In the genomic region with DNA sequence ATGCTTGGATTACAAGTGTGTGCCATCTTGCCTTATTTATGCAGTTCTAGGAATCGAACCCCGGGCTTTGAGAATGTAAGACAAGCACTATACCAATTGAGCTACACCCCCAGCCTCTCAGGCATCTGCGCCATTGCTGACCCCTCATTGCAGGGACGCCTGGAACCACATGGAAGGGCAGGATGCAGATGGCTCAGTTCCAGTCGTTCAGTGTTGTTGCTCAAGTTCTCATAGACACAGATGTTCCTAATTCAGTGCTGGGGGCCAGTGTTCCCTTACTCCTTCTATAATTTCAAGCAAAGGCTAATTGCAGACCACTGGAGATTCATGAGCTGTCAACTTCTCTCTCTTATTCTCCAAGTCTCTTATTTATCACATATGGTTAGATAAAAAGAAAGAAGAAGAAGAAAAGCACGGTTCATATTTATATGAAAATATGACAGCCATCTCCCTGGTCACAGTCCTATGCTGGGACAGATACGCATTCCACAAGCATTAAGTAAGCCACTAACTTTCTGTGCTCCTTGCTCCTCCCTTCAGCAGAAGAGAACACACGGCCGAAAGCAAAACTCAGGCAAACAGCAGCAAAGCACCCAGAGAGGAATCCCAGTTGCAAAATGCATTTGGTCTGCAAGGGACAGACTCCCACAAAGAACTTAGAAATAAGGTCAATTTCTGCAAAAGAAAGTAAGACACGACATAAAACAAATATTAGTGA, we compare ENCODE assay signal across 8 mouse cellular contexts. TPM values are rescaled to one million over a fixed set of nuclear protein-coding genes. Genes with fewer than 3 reads are reported as not detected.
DNase-seq lines count a peak whose midpoint lies in the region; ATAC-seq lines count a peak whose summit lies in the region.

No protein-coding gene starts in this region.

- no peak overlapping the region for H3K4me3 ChIP-seq in neural tube, embryonic 13.5 days
- H3K4me3 ChIP-seq in heart, embryonic 16.5 days (ENCODE audit: low read length), result peak overlapping the region; percentile 18
- H3K4me3 ChIP-seq in liver, embryonic 11.5 days (ENCODE audit: low read depth, low read length), result 0 out of 2 replicates have a peak overlapping the region, but pooled peaks have one; percentile 2
- no peak overlapping the region for H3K4me3 ChIP-seq in stomach, embryonic 16.5 days (replicated peaks; ENCODE audit: low read length)
- H3K4me3 ChIP-seq in forebrain, embryonic 12.5 days (replicated peaks), result no peak overlapping the region

- no peak for DNase-seq in neural tube, embryonic 10.5 days (ENCODE audit: extremely low spot score, low spot score)
- DNase-seq in liver, embryonic 11.5 days (ENCODE audit: low spot score), result no peak
- DNase-seq in spleen, adult 12 weeks (ENCODE audit: low spot score), result no peak
- no peak for DNase-seq in left cerebral cortex, postnatal 4 days

- ATAC-seq in neural tube, embryonic 13.5 days (ENCODE audit: low read depth), result no peak
- ATAC-seq in heart, embryonic 16.5 days (replicated peaks; ENCODE audit: extremely low read depth, insufficient read depth, low FRiP score), result peak; percentile 76
- no peak for ATAC-seq in liver, embryonic 11.5 days (replicated peaks; ENCODE audit: low FRiP score)
- ATAC-seq in stomach, embryonic 16.5 days (ENCODE audit: insufficient read depth, low FRiP score), result peak; percentile 70; the same call in 1 of the 2 replicates
- no peak for ATAC-seq in forebrain, embryonic 12.5 days (ENCODE audit: low FRiP score)

- H3K4me2 ChIP-seq in neural tube, embryonic 13.5 days, result no peak overlapping the region
- H3K4me2 ChIP-seq in heart, embryonic 16.5 days (ENCODE audit: low read depth, low read length), result peak overlapping the region; percentile 57
- H3K4me2 ChIP-seq in liver, embryonic 11.5 days, result peak overlapping the region; percentile 64
- H3K4me2 ChIP-seq in stomach, embryonic 16.5 days (ENCODE audit: low read depth, low read length), result peak overlapping the region; percentile 30; the same call in 1 of the 2 replicates
- H3K4me2 ChIP-seq in forebrain, embryonic 12.5 days, result no peak overlapping the region

- H3K9ac ChIP-seq in neural tube, embryonic 13.5 days, result no peak overlapping the region
- H3K9ac ChIP-seq in heart, embryonic 16.5 days (ENCODE audit: low read length), result peak overlapping the region; percentile 59
- H3K9ac ChIP-seq in liver, embryonic 11.5 days (ENCODE audit: low read depth, low read length), result peak overlapping the region; percentile 20; the same call in 1 of the 2 replicates
- no peak overlapping the region for H3K9ac ChIP-seq in stomach, embryonic 16.5 days (ENCODE audit: low read length)
- no peak overlapping the region for H3K9ac ChIP-seq in forebrain, embryonic 12.5 days

- no peaks in the 10 kb centered on the region for H3K9me3 ChIP-seq in neural tube, embryonic 13.5 days
- H3K9me3 ChIP-seq in heart, embryonic 16.5 days (replicated peaks; ENCODE audit: control insufficient read depth, low read length), result no peaks in the 10 kb centered on the region
- no peaks in the 10 kb centered on the region for H3K9me3 ChIP-seq in liver, embryonic 11.5 days (ENCODE audit: control insufficient read depth, low read length)
- no peaks in the 10 kb centered on the region for H3K9me3 ChIP-seq in stomach, embryonic 16.5 days (replicated peaks; ENCODE audit: control insufficient read depth, low read length)
- no peaks in the 10 kb centered on the region for H3K9me3 ChIP-seq in forebrain, embryonic 12.5 days

- 0 out of 2 replicates have a peak, but pooled peaks cover 3% of the 10 kb centered on the region for H3K36me3 ChIP-seq in neural tube, embryonic 13.5 days
- H3K36me3 ChIP-seq in heart, embryonic 16.5 days (ENCODE audit: control insufficient read depth, insufficient read depth), result no peaks in the 10 kb centered on the region
- no peaks in the 10 kb centered on the region; the same call in 1 of the 2 replicates for H3K36me3 ChIP-seq in liver, embryonic 11.5 days (ENCODE audit: control insufficient read depth, insufficient read depth, low read length)
- no peaks in the 10 kb centered on the region for H3K36me3 ChIP-seq in stomach, embryonic 16.5 days (ENCODE audit: control insufficient read depth, insufficient read depth, low read length)
- no peaks in the 10 kb centered on the region for H3K36me3 ChIP-seq in forebrain, embryonic 12.5 days (replicated peaks)

- 0 out of 2 replicates have a peak overlapping the region, but pooled peaks have one; percentile 43 for H3K27ac ChIP-seq in neural tube, embryonic 13.5 days (replicated peaks)
- peak overlapping the region; percentile 97 for H3K27ac ChIP-seq in heart, embryonic 16.5 days (ENCODE audit: low read length)
- peak overlapping the region; percentile 86 for H3K27ac ChIP-seq in liver, embryonic 11.5 days (ENCODE audit: low read depth, low read length)
- H3K27ac ChIP-seq in stomach, embryonic 16.5 days (ENCODE audit: low read length), result peak overlapping the region; percentile 78
- H3K27ac ChIP-seq in forebrain, embryonic 12.5 days, result no peak overlapping the region

- WGBS in neural tube, embryonic 13.5 days, result 71% methylated on average over 10 of the region's 10 CpGs
- 34% methylated on average over 10 of the region's 10 CpGs for WGBS in heart, embryonic 16.5 days
- WGBS in liver, embryonic 11.5 days, result 51% methylated on average over 10 of the region's 10 CpGs
- 37% methylated on average over 10 of the region's 10 CpGs for WGBS in stomach, embryonic 16.5 days
- 79% methylated on average over 10 of the region's 10 CpGs for WGBS in forebrain, embryonic 12.5 days

- intact Hi-C loops in left cerebral cortex, postnatal 4 days (cut with DNase I), result no loop called here

- H3K4me1 ChIP-seq in neural tube, embryonic 13.5 days (replicated peaks), result peaks cover 15% of the 10 kb centered on the region; the same call in 1 of the 2 replicates
- peaks cover 42% of the 10 kb centered on the region for H3K4me1 ChIP-seq in heart, embryonic 16.5 days (ENCODE audit: control insufficient read depth, insufficient read depth, low read length)
- H3K4me1 ChIP-seq in liver, embryonic 11.5 days (replicated peaks; ENCODE audit: control insufficient read depth, insufficient read depth, low read length), result peaks cover 43% of the 10 kb centered on the region
- H3K4me1 ChIP-seq in stomach, embryonic 16.5 days (ENCODE audit: control insufficient read depth, insufficient read depth, low read length), result peaks cover 23% of the 10 kb centered on the region
- H3K4me1 ChIP-seq in forebrain, embryonic 12.5 days, result 0 out of 2 replicates have a peak, but pooled peaks cover 4% of the 10 kb centered on the region

- no peaks in the 10 kb centered on the region for H3K27me3 ChIP-seq in neural tube, embryonic 13.5 days
- H3K27me3 ChIP-seq in heart, embryonic 16.5 days (ENCODE audit: control insufficient read depth, insufficient read depth, low read length), result no peaks in the 10 kb centered on the region
- no peaks in the 10 kb centered on the region for H3K27me3 ChIP-seq in liver, embryonic 11.5 days (replicated peaks; ENCODE audit: control insufficient read depth, insufficient read depth, low read length)
- no peaks in the 10 kb centered on the region for H3K27me3 ChIP-seq in stomach, embryonic 16.5 days (ENCODE audit: control insufficient read depth, insufficient read depth, low read length)
- H3K27me3 ChIP-seq in forebrain, embryonic 12.5 days, result no peaks in the 10 kb centered on the region

RNA-seq across cellular contexts. Expression of gene Crtc3, which starts 22.3 kb away (rescaled TPM):
- polyA plus RNA-seq in neural tube, embryonic 13.5 days (2015; fragmentation: Nextera tagmentation; extraction: Ambion mirVana), result 17.3 and 18.6 TPM in 2 replicates
- 17.8 and 19.9 TPM in 2 replicates for polyA plus RNA-seq in heart, embryonic 16.5 days (2015; fragmentation: Nextera tagmentation; extraction: Ambion mirVana)
- 13.1 and 16.6 TPM in 2 replicates for polyA plus RNA-seq in liver, embryonic 11.5 days (2014; fragmentation: Nextera tagmentation; extraction: Ambion mirVana)
- 15.6 and 19.1 TPM in 2 replicates for polyA plus RNA-seq in stomach, embryonic 16.5 days (2015; fragmentation: Nextera tagmentation; extraction: Ambion mirVana)
- 12.3 and 12.6 TPM in 2 replicates for polyA plus RNA-seq in forebrain, embryonic 12.5 days (2016; fragmentation: Nextera tagmentation; extraction: Ambion mirVana)
- total RNA-seq in left cerebral cortex, postnatal 4 days (2021), result 10 to 100 TPM; 28.5 to 32.1 TPM

Comparison
In these comparisons a context has a peak if more than half of its experiments do, and no peak if none do; other contexts are left out.
1. ATAC-seq: peak in heart, embryonic 16.5 days (single experiment) and stomach, embryonic 16.5 days (single experiment); none in neural tube, embryonic 13.5 days (single experiment), liver, embryonic 11.5 days (single experiment) and forebrain, embryonic 12.5 days (single experiment).
2. H3K4me2 ChIP-seq: peak in heart, embryonic 16.5 days (single experiment), liver, embryonic 11.5 days (single experiment) and stomach, embryonic 16.5 days (single experiment); none in neural tube, embryonic 13.5 days (single experiment) and forebrain, embryonic 12.5 days (single experiment).
3. H3K4me3 ChIP-seq: peak in heart, embryonic 16.5 days (single experiment) and liver, embryonic 11.5 days (single experiment); none in neural tube, embryonic 13.5 days (single experiment), stomach, embryonic 16.5 days (single experiment) and forebrain, embryonic 12.5 days (single experiment).
4. H3K9ac ChIP-seq: peak in heart, embryonic 16.5 days (single experiment) and liver, embryonic 11.5 days (single experiment); none in neural tube, embryonic 13.5 days (single experiment), stomach, embryonic 16.5 days (single experiment) and forebrain, embryonic 12.5 days (single experiment).